Mouse (Mus musculus): Measurements from ENCODE around the gene Heca.
A peak's percentile ranks its signal among the peaks of the same experiment; 100 is the strongest.

Gene Heca

GRCm38 (mm10) chr10:17880038-17880437, 67.8 kb downstream of the Heca start:
- DNase-seq (ENCODE audit: low read depth, low spot score), result no peak

GRCm38 (mm10) chr10:17878002-17878919, 69.6 kb downstream of the Heca start:
- DNase-seq (ENCODE audit: low read depth, low spot score), result no peak

GRCm38 (mm10) chr10:17869822-17870662, 77.8 kb downstream of the Heca start:
- peak; percentile 80 for DNase-seq (ENCODE audit: low read depth, low spot score)

DNA sequence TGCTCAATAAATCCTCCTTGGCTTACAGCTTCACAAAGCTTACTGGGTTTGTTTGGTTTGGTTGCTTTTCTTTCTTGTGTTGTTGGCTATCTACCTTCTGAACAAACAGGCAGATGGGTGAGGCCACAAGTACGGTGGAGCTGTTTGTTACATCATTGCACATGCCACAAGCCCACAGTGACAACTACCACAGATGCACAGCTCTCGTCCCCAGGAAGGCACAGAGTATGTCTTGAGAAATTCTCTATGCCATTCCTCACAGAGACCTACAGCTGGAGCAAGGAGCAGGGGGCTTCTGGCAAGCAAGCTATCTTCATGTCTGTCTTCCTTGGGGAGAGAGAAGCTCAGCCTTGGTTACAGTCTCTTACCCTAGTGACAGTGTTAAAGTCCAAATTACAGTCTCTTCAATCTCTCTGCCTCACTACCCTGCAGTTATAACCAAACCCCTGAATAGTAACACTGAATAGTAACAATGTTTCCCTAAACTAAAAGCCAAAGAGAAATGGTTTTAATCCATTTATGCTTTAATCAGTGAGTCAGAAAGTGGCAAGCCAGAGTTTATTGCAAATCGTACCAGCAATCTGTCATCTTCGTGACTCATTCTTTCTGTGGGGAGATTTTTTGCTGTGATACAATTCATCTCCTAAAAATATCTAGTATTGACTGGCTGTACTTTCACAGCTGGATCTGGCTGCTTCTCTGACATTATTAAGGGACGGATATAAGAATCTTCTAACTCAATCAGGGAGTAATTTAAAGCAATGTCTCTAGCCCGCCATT, 87.0 kb downstream of the Heca start:
- DNase-seq (ENCODE audit: low read depth, low spot score), result no peak

DNA sequence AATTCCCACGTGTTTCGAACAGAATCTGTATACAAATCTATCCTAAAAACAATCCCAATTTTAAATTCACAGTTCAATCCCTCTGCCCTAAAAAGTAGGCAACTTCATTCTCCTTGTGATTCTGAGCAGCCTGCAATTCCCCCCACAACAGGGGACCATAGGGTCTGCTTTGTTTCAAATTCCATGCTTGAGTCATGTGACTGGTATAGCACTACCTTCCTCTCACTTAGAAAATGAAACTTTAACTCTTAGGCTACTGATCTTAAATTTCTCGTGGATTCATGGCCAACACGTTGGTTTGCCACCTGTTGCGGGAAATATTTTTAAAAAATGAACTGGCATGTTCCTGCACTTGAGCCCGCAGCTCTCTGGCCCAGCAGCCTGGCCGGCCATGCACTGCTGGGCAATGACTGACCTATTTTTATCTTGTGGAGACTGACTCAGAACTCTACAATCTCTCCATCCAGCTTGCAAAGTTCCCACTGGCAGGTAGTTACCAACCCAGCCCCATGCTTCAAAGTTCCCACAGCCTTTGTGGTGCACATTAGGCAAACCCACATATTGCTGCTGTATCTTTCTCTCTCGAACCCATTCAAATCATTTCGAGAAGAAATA, 90.1 kb downstream of the Heca start:
- DNase-seq (ENCODE audit: low read depth, low spot score), result peak; percentile 7

DNA sequence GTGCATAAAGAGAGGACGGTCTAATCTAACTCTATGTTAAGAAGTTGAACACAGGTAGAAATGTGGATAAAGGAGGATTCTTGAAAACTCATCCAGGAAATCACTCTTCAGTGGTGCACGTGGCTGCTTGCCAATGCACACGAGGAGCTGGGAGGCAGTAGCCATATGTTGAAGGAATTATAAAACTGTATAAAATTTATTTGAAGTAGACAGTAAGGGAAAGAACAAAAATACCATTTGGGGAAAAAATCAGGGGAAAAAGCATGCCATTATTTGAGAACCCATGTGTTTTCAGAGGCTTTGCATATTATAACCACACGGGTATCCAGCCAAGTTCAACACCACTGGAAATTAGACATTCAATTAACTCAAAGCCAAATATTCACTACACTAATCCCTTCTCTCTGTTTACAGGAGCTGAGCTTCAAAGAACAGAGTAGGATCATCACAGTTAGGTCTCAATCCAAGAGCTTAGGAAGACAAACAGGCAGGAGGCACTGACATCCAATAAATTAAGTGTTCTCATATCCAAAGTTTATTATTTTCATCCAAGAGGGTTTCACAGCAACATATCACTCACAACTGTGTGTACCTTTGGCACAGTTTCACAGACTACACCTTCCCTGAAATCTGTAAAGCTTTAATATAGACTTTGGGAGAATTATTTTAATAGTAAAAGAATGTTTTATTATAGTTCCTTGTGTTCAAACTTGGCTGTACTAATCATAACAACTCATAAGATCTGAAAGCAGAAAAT, 102.9 kb downstream of the Heca start:
- no peak for DNase-seq (ENCODE audit: low read depth, low spot score)

GRCm38 (mm10) chr10:17842030-17842429, 105.8 kb downstream of the Heca start:
- no peak for DNase-seq (ENCODE audit: low read depth, low spot score)

- no peak for DNase-seq (ENCODE audit: low read depth, low spot score)
Observed at GRCm38 (mm10) chr10:17836275-17836674, 111.6 kb downstream of the Heca start.

GRCm38 (mm10) chr10:17835031-17835430, 112.8 kb downstream of the Heca start:
- DNase-seq (ENCODE audit: low read depth, low spot score), result no peak

GRCm38 (mm10) chr10:17831041-17831440, 116.8 kb downstream of the Heca start:
- DNase-seq (ENCODE audit: low read depth, low spot score), result peak; percentile 28

DNA sequence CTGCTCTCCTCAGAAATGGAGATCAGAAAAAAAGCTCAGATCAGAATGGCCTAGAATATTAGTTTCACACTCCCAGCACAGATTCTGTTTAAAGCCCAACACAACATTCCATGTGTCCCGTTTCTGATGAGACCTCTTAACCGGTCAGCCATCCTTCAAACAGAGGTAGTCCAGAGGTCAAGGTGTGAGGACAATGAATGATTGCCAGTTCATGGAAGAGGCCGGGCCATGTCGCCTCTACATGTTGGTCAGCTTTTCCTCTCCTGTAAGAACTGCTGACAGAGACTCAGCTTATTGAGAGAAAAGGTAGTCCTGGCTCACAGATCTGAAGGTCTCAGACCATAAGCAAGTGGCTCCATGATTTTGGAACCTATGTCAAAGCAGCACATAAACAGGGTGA, 118.7 kb downstream of the Heca start:
- DNase-seq (ENCODE audit: low read depth, low spot score), result no peak

GRCm38 (mm10) chr10:17827391-17827790, 120.5 kb downstream of the Heca start:
- DNase-seq (ENCODE audit: low read depth, low spot score), result peak; percentile 54

- DNase-seq (ENCODE audit: low read depth, low spot score), result peak; percentile 65
Observed at GRCm38 (mm10) chr10:17820422-17820821, 127.4 kb downstream of the Heca start.

All from ZHBTc4 (cell line).